Mouse (Mus musculus) thymus, adult 2 months (tissue): ENCODE measurements at regions not wholly inside any gene's neighbourhood (a gene's known extent, or its start where the extent isn't known, plus 50 kb on each side); places are given as distances from the start of the nearest gene placed in this dataset.

ENCODE experiments used
- CTCF ChIP-seq: fragments of 200-500 bp; IDR thresholded peaks from 2 replicates; pipeline ENCODE4 v1.5.1; 2012; ENCODE audit warnings: mild to moderate bottlenecking, control low read depth, low read length, moderate library complexity, borderline replicate concordance; ENCODE audit not compliant: control insufficient read depth, poor library complexity, insufficient read depth; ENCODE audit errors: extremely low read depth
- POLR2A ChIP-seq: fragments of 200-500 bp; IDR thresholded peaks from 2 replicates; pipeline ENCODE4 v1.6.1; 2012; ENCODE audit warnings: mild to moderate bottlenecking, low read length, control low read depth, moderate library complexity; ENCODE audit not compliant: control insufficient read depth, poor library complexity, insufficient read depth; ENCODE audit errors: extremely low read depth

DNA sequence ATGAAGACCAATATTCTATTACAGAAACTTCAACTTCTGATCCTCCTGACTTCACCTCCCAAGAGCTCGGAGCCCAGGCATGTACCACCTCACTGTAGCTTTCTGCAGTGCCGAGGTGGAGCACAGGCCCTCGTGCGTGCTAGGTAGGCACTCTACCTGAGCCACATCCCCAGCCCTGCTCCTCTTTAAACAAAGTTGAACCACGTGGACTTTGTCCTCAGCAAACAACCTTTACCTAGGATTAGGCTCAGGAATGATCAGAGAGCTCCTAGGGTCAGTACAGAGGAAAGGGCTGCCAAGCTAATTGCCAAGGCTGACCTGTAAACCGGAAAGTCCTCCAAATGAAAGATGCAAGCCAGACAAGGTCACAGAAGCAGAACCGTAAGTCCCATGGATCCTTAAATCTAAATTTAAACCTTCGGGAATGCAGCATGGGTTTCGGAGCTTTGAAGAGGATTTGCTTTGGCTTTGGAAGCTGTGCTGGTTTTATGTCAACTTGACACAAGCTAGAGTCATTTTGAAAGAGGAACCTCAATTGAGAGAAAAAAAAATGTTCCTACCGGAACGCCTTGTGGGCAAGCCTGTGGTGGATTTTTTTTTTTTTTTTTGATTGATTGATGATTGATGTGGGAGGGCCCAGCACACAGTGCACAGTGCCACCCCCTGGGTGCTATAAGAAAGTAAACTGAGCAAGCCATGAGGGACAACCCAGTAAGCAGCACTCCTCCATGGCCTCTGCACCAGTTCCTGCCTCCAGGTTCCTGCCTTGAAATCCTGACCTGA lies 69.5 kb upstream of the Rybp start:
- no peak for TF ChIP-seq CTCF
- no peak for TF ChIP-seq POLR2A
